Mouse (Mus musculus) heart, adult 2 months (tissue): Measurements from ENCODE around the gene Dcaf6. TPM values are rescaled to one million over a fixed set of nuclear protein-coding genes. Genes with fewer than 3 reads are reported as not detected.

ENCODE experiments used
- DNase-seq, 2 experiments: peaks; one replicate each; pipeline ENCODE4 v3.0.0; 2021
- H3K27ac ChIP-seq: fragments of 200-600 bp; 2 replicates; pipeline ENCODE4 v1.8.1; 2022
- H3K27me3 ChIP-seq: fragments of 200-500 bp; 2 replicates; pipeline ENCODE4 v1.6.1; 2012; ENCODE audit warnings: mild to moderate bottlenecking, low read length, inconsistent platforms, mixed read lengths; ENCODE audit not compliant: control insufficient read depth, insufficient read depth
- H3K36me3 ChIP-seq: fragments of 200-500 bp; 2 replicates; pipeline ENCODE4 v1.6.1; 2012; ENCODE audit warnings: low read length, inconsistent platforms; ENCODE audit not compliant: control insufficient read depth, insufficient read depth
- H3K4me1 ChIP-seq: fragments of 200-500 bp; 2 replicates; pipeline ENCODE4 v1.6.1; 2011; ENCODE audit warnings: low read length; ENCODE audit not compliant: control insufficient read depth, insufficient read depth
- H3K4me3 ChIP-seq: fragments of 200-600 bp; 2 replicates; pipeline ENCODE4 v1.8.1; 2022
- H3K79me2 ChIP-seq: fragments of 200-500 bp; replicated peaks from 2 replicates; pipeline ENCODE4 v1.6.1; 2012; ENCODE audit warnings: mild to moderate bottlenecking, inconsistent platforms, low read length, moderate library complexity, mixed read lengths; ENCODE audit not compliant: control insufficient read depth, insufficient read depth
- H3K9ac ChIP-seq: fragments of 200-500 bp; 2 replicates; pipeline ENCODE4 v1.6.1; 2012; ENCODE audit warnings: low read depth, mild to moderate bottlenecking, control low read depth, inconsistent platforms, low read length, mixed read lengths
- CTCF ChIP-seq: fragments of 200-600 bp; IDR thresholded peaks from 2 replicates; pipeline ENCODE4 v1.8.1; 2022; ENCODE audit warnings: antibody characterized with exemption, mild to moderate bottlenecking, moderate library complexity
- EP300 ChIP-seq: fragments of 200-500 bp; IDR thresholded peaks from 2 replicates; pipeline ENCODE4 v1.6.1; 2011; ENCODE audit warnings: low read depth, low read length, control low read depth; ENCODE audit not compliant: insufficient read depth
- POLR2A ChIP-seq: fragments of 200-500 bp; IDR thresholded peaks from 2 replicates; pipeline ENCODE4 v1.6.1; 2011; ENCODE audit warnings: mild to moderate bottlenecking, low read depth, low read length, control low read depth; ENCODE audit not compliant: insufficient read depth
- WGBS: fragments of 180-500 bp; shearing (Covaris S2); methylation state at CpG from one replicate; pipeline ENCODE4 v1.1.7; 2018; 5-methylcytosine and 5-hydroxymethylcytosine counted together
- intact Hi-C: fragments of 180-260 bp; cut with DNase I; formaldehyde crosslinking; loops from one replicate; pipeline ENCODE4 v1.15.1; 2025
- polyA plus RNA-seq: library from polyadenylated mRNA; depleted of rRNA; stranded (reverse); fragments of >200 nt; gene quantifications from 2 replicates; pipeline ENCODE4 v1.2.3, GENCODE M21; 2012
- total RNA-seq, 2 experiments: library from RNA; stranded (reverse); gene quantifications; 2 replicates each; pipeline ENCODE4 v1.2.3; 2021

Gene Dcaf6
- total and polyA plus RNA-seq, 3 experiments, result 43.3 to 112 (median 93.6) TPM

DNA sequence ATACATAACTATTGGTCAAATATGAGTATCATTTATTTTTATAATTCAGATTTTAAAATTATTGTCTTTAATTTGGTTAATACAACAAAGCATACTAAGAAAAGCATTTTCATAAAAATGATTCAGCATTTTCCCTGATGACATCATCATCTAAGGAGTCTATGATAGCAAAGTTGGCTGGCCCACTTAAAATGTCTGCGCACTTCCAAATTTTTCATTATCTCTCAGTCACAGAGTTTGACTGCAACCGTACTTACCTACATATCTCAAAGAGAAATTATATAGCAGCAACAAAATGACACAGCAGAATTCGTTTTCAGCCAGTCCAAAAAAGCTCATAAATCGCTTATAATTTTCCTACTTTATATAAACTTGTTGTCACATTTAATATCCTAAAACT is 64.3 kb downstream of the Dcaf6 start:
- no peak for TF ChIP-seq EP300
- TF ChIP-seq POLR2A, result no peak
- no peak for TF ChIP-seq CTCF
- H3K9ac ChIP-seq, result no peak overlapping the region
- intact Hi-C loops, result loop anchor here (2.0 to 10.0 kb wide), 2 partner anchors 63 to 179 kb away; no protein-coding TSS in a partner anchor
- peaks cover 1% of the 10 kb centered on the region; the same call in 1 of the 2 replicates for H3K36me3 ChIP-seq
- no peaks in the 10 kb centered on the region for H3K27me3 ChIP-seq
- no peaks in the 10 kb centered on the region; the same call in 1 of the 2 replicates for H3K4me1 ChIP-seq
- H3K27ac ChIP-seq, result no peak overlapping the region
- H3K4me3 ChIP-seq, result no peak overlapping the region
- no peak for DNase-seq
- H3K79me2 ChIP-seq, result no peaks in the 10 kb centered on the region
- WGBS, result 84% methylated on average over 4 of the region's 4 CpGs

DNA sequence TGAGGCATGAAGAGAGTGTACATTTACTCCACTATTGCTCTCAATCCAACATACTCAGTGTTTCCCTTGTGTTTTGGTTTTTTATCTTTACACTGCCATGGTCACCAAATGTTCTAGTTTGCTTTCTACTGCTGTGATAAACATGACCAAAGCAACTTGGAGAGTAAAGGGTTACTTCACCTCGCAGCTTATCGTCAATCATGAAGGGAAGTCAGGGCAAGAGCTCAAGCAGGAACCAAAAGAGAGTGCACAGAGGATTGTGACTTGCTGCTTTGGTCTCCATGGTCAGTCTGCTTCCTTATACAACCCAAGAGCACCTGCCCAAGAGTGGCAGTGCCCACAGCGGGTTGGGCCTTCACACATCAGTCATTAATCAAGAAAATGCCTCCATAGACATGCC is 65.4 kb downstream of the Dcaf6 start:
- no peak overlapping the region for H3K9ac ChIP-seq
- 50% methylated on average over 3 of the region's 3 CpGs for WGBS
- intact Hi-C loops, result loop anchor here (2.0 to 10.0 kb wide), 2 partner anchors 64 to 180 kb away; no protein-coding TSS in a partner anchor
- no peak overlapping the region for H3K4me3 ChIP-seq
- no peaks in the 10 kb centered on the region for H3K79me2 ChIP-seq
- TF ChIP-seq CTCF (no peak), EP300 (no peak), POLR2A (no peak)
- H3K27me3 ChIP-seq, result no peaks in the 10 kb centered on the region
- no peak overlapping the region for H3K27ac ChIP-seq
- H3K36me3 ChIP-seq, result peaks cover 1% of the 10 kb centered on the region; the same call in 1 of the 2 replicates
- no peak for DNase-seq
- no peaks in the 10 kb centered on the region; the same call in 1 of the 2 replicates for H3K4me1 ChIP-seq

DNA sequence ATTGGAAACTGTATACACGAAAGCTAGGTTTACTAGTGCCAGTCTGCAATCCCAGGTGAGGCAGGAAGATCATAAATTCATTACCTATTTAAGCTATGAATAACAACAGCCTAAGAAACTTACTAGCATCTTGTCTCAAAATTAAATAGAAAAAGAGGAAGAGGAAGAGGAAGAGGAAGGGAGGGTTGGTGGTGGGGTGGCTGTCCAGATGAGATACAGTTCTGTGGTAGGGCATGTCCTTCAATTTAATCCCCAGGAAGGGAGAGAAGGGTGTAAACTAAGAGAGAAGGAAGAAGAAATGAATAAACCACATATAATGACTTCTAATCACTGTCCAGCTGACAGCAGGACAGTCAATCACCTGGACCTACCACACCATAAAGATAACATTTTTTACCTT is 67.2 kb downstream of the Dcaf6 start:
- Histone ChIP-seq H3K4me3 (no peak overlapping the region), H3K27ac (no peak overlapping the region), H3K27me3 (no peaks in the 10 kb centered on the region), H3K9ac (no peak overlapping the region), H3K79me2 (no peaks in the 10 kb centered on the region), H3K36me3 (no peaks in the 10 kb centered on the region; the same call in 1 of the 2 replicates), H3K4me1 (no peaks in the 10 kb centered on the region; the same call in 1 of the 2 replicates)
- DNase-seq, result no peak
- TF ChIP-seq EP300 (no peak), CTCF (no peak), POLR2A (no peak)
- 57% methylated on average over 1 of the region's 1 CpGs for WGBS
- intact Hi-C loops, result loop anchor here (10.0 kb wide), 1 partner anchor 182 kb away; no protein-coding TSS in a partner anchor

DNA sequence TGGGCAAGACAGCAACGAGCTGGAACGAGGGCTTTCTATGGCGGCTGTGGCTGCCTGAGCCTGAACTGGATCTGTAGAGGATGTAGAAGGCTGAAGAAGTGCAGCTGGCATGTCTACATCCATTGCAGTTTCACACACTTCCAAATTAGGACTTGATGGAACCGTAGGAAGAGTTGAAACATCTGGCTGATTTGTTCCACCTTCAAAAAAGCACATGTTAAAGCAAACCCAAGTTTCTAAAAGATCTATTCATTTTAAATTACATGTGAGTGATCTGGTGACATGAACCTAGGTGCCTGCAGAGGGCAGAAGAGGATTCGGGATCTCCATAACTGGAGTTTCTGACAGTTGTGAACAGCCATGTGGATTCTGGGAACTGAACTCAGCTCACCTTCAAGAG is 71.6 kb downstream of the Dcaf6 start:
- H3K4me1 ChIP-seq, result no peaks in the 10 kb centered on the region
- DNase-seq, result peak in 1 of 2 experiments; percentile 14
- no peaks in the 10 kb centered on the region for H3K27me3 ChIP-seq
- H3K4me3 ChIP-seq, result no peak overlapping the region
- TF ChIP-seq CTCF, result peak; percentile 76
- TF ChIP-seq EP300, result no peak
- no peak for TF ChIP-seq POLR2A
- H3K79me2 ChIP-seq, result no peaks in the 10 kb centered on the region
- intact Hi-C loops, result loop anchor here (1.0 to 10.0 kb wide), 2 partner anchors 115 to 256 kb away; no protein-coding TSS in a partner anchor
- WGBS, result 64% methylated on average over 5 of the region's 5 CpGs
- no peak overlapping the region for H3K27ac ChIP-seq
- H3K9ac ChIP-seq, result no peak overlapping the region
- no peaks in the 10 kb centered on the region; the same call in 1 of the 2 replicates for H3K36me3 ChIP-seq

DNA sequence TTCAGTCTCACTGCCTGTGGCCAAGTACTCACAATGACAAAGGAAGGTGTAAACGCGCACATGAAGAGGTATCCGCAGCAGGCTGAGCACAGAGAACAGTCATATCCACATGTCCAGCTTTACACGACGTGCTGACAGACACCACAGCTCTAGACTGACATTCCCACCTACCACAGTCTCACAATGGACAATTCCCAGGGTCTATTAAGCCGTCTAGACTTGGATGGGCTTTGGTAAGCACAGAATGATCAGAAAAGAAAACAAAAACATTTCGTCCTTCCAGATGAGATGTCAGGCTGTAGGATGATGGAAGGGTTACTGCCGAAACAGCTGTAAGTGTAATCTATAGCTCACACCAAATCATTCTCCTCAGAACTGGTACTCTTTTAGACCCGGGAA is 73.8 kb downstream of the Dcaf6 start:
- Histone ChIP-seq H3K27ac (no peak overlapping the region), H3K36me3 (no peaks in the 10 kb centered on the region), H3K9ac (no peak overlapping the region), H3K4me1 (no peaks in the 10 kb centered on the region), H3K27me3 (no peaks in the 10 kb centered on the region), H3K79me2 (no peaks in the 10 kb centered on the region), H3K4me3 (no peak overlapping the region)
- DNase-seq, result no peak
- WGBS, result 76% methylated on average over 9 of the region's 9 CpGs
- intact Hi-C loops, result loop anchor here (10.0 kb wide), 1 partner anchor 258 kb away; no protein-coding TSS in a partner anchor
- TF ChIP-seq EP300, result no peak
- TF ChIP-seq CTCF, result no peak
- TF ChIP-seq POLR2A, result no peak

DNA sequence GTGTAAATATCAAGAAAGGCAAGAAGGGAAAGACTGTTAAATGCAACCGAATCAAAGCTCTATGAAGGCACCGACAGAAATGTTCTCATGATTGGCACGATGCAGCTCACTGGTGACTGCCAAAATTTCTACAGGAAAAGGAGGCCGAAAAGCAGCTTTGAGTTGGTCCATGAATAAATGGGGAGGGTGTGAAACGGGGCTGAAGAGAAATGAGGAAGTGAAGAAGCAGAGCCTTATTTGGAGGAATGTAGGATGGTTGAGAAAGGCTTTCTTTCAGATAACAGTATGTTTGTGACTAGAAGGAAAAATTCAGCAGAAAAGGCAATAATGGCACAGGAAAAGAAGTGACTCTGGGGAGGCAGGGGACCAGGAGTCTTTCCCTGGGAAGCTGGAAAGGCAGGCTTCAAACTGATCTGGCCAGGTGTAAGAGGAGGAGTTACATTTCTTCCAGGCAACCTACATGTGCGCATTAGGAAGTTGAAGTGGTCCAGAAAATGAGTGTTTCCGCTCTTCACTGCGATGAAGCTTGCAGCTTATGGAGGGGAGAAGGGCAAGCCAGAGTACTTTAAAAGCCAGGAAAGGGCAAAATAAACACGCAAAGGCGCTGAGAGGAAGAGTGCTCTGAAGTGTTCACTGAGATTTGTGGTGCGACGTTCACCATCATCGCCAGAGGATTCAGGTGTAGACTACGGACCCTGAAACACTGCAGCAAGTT is 74.3 kb downstream of the Dcaf6 start:
- intact Hi-C loops, result loop anchor here (10.0 kb wide), 1 partner anchor 259 kb away; no protein-coding TSS in a partner anchor
- 80% methylated on average over 14 of the region's 14 CpGs for WGBS
- H3K27me3 ChIP-seq, result no peaks in the 10 kb centered on the region
- H3K36me3 ChIP-seq, result no peaks in the 10 kb centered on the region
- no peak overlapping the region for H3K9ac ChIP-seq
- H3K4me1 ChIP-seq, result no peaks in the 10 kb centered on the region
- H3K79me2 ChIP-seq, result no peaks in the 10 kb centered on the region
- no peak overlapping the region for H3K27ac ChIP-seq
- no peak for DNase-seq
- H3K4me3 ChIP-seq, result no peak overlapping the region
- TF ChIP-seq CTCF (no peak), POLR2A (no peak), EP300 (no peak)
